18 mouse cellular contexts compared by ENCODE assay signal in genomic region chr1:166793717-166794081, GRCm38 (mm10).
DNase-seq lines count a peak whose midpoint lies in the region; ATAC-seq and TF ChIP-seq lines count a peak whose summit lies in the region.
"Had no signal": no experiment of that assay in that cellular context is flagged by ENCODE, and none has a peak within 500 bp of the region (broad histone marks: within the 10 kb centered on the region; RNA-seq: fewer than 3 reads in every experiment).

No protein-coding gene starts in this region.

- intact Hi-C loops in left cerebral cortex, adult 2 months (cut with DNase I): loop anchor here (5.0 kb wide), 2 partner anchors 344 to 366 kb away; no protein-coding TSS in a partner anchor

- peak; percentile 48 to 56 for DNase-seq in cerebellum, postnatal 25 days
- DNase-seq in cerebellum, adult 9-10 months: no peak
- DNase-seq in left cerebral cortex, adult 2 months (ENCODE audit: extremely low spot score in 1 of 2, low spot score in 2 of 2): no peak
- DNase-seq in left cerebral cortex, adult 11 months (ENCODE audit: low spot score): no peak
- peak; percentile 73 for DNase-seq in adrenal gland, postnatal 14 days
- no peak for DNase-seq in lung, postnatal 10 days
- DNase-seq in retina, postnatal 1 day: no peak
- DNase-seq: heart, postnatal 36 days; kidney, adult 11 months; kidney, postnatal 14 days; lung, postnatal 14 days; right cerebral cortex, postnatal 4 days had no signal

- TF ChIP-seq CTCF in left cerebral cortex, adult 2 months (IDR thresholded peaks at IDR 0.05): no peak

- no peak for ATAC-seq in frontal cortex, adult (ENCODE audit: low TSS enrichment)
- ATAC-seq: forebrain, embryonic 14.5 days; hindbrain, embryonic 16.5 days had no signal

- H3K4me3 ChIP-seq in left cerebral cortex, adult 2 months: no peak overlapping the region
- H3K4me3 ChIP-seq: erythroblast, embryonic 14.5 days; heart, embryonic 12.5 days; neural tube, embryonic 13.5 days had no signal

- peak overlapping the region; percentile 5; the same call in 1 of the 2 replicates for H3K27ac ChIP-seq in left cerebral cortex, adult 2 months
- H3K27ac ChIP-seq: neural tube, embryonic 13.5 days had no signal

Comparison
In these comparisons a context has a peak if more than half of its experiments do, and no peak if none do; other contexts are left out.
1. DNase-seq: peak in cerebellum, postnatal 25 days (2 of 2) and adrenal gland, postnatal 14 days (single experiment); none in cerebellum, adult 9-10 months (single experiment), left cerebral cortex, adult 2 months (0 of 2), left cerebral cortex, adult 11 months (single experiment), lung, postnatal 10 days (single experiment) and retina, postnatal 1 day (single experiment).